Mouse (Mus musculus) naive thymus-derived CD4-positive, alpha-beta T cell, adult 5 months (primary cell): Measurements from ENCODE around the gene Olfr483. TPM values are rescaled to one million over a fixed set of nuclear protein-coding genes. Genes with fewer than 3 reads are reported as not detected.

Experiments
- polyA plus RNA-seq: library from polyadenylated mRNA; unstranded; fragments of 100-300 nt; shearing (Covaris generic); gene quantifications from one replicate; pipeline ENCODE4 v1.2.1, GENCODE M21; 2017

Gene Olfr483
- polyA plus RNA-seq: not detected

GRCm38 (mm10) chr7:108100549-108100948, at the start of gene Olfr483:
Gene Olfr483 (plus strand): TSS chr7:108100849.

GRCm38 (mm10) chr7:108067246-108067645, 33.4 kb upstream of the Olfr483 start, which contains the start of gene Olfr480:
Gene Olfr480 (minus strand): TSS chr7:108067346.

GRCm38 (mm10) chr7:108079555-108079954, 21.1 kb upstream of the Olfr483 start, which contains the start of gene Olfr481:
Gene Olfr481 (plus strand): TSS chr7:108079855.

GRCm38 (mm10) chr7:108097486-108097885, 3.2 kb upstream of the Olfr483 start, which contains the start of gene Olfr482:
Gene Olfr482 (minus strand): TSS chr7:108097586.

GRCm38 (mm10) chr7:108127349-108127748, 26.7 kb downstream of the Olfr483 start, which contains the start of gene Olfr484:
Gene Olfr484 (minus strand): TSS chr7:108127449.

Other genes with a start within 250 kb of the Olfr483 start
- 0.11 TPM for gene Olfr472, start 202.9 kb upstream of the Olfr483 start, polyA plus RNA-seq
- gene Olfr473, start 170.4 kb upstream of the Olfr483 start, polyA plus RNA-seq: not detected
- not detected for gene Olfr474, start 146.2 kb upstream of the Olfr483 start, polyA plus RNA-seq
- not detected for gene Olfr476, start 136.0 kb upstream of the Olfr483 start, polyA plus RNA-seq
- gene Olfr477, start 114.2 kb upstream of the Olfr483 start, polyA plus RNA-seq: not detected
- gene Olfr478, start 66.9 kb upstream of the Olfr483 start, polyA plus RNA-seq: not detected
- gene Olfr479, start 50.2 kb upstream of the Olfr483 start, polyA plus RNA-seq: not detected
- gene Olfr480, start 33.5 kb upstream of the Olfr483 start, polyA plus RNA-seq: not detected
- gene Olfr481, start 21.0 kb upstream of the Olfr483 start, polyA plus RNA-seq: not detected
- gene Olfr482, start 3.3 kb upstream of the Olfr483 start, polyA plus RNA-seq: not detected
- not detected for gene Olfr484, start 26.6 kb downstream of the Olfr483 start, polyA plus RNA-seq
- not detected for gene Olfr485, start 59.0 kb downstream of the Olfr483 start, polyA plus RNA-seq
- not detected for gene Olfr486, start 71.9 kb downstream of the Olfr483 start, polyA plus RNA-seq
- not detected for gene Olfr487, start 113.8 kb downstream of the Olfr483 start, polyA plus RNA-seq
- gene Olfr488, start 157.5 kb downstream of the Olfr483 start, polyA plus RNA-seq: not detected
- 0.50 TPM for gene Olfr490, start 188.1 kb downstream of the Olfr483 start, polyA plus RNA-seq
- not detected for gene Olfr491, start 212.6 kb downstream of the Olfr483 start, polyA plus RNA-seq
- gene Olfr492, start 222.8 kb downstream of the Olfr483 start, polyA plus RNA-seq: not detected
- gene Olfr493, start 246.1 kb downstream of the Olfr483 start, polyA plus RNA-seq: not detected